Mouse (Mus musculus) bone marrow macrophage, adult 2 months (primary cell): ENCODE data around the gene Ccdc85c. TPM values are rescaled to one million over a fixed set of nuclear protein-coding genes. Genes with fewer than 3 reads are reported as not detected.

Source experiments
- H3K27ac ChIP-seq: 2 replicates; pipeline ENCODE4 v1.5.1; 2012; ENCODE audit warnings: low read depth, low read length; ENCODE audit not compliant: insufficient read depth
- H3K4me1 ChIP-seq: 2 replicates; pipeline ENCODE4 v1.6.1; 2012; ENCODE audit warnings: low read length; ENCODE audit not compliant: control insufficient read depth, insufficient read depth
- H3K4me3 ChIP-seq: 2 replicates; pipeline ENCODE4 v1.5.1; 2012; ENCODE audit warnings: mild to moderate bottlenecking, low read length, moderate library complexity; ENCODE audit not compliant: insufficient read depth
- CTCF ChIP-seq: IDR thresholded peaks from 2 replicates; pipeline ENCODE4 v1.5.1; 2012; ENCODE audit warnings: low read depth, mild to moderate bottlenecking, low read length, moderate library complexity
- POLR2A ChIP-seq: IDR thresholded peaks from 2 replicates; pipeline ENCODE4 v1.6.1; 2012; ENCODE audit warnings: mild to moderate bottlenecking, low read depth, low read length, borderline replicate concordance
- polyA plus RNA-seq: library from polyadenylated mRNA; stranded (reverse); fragments of >200 nt; gene quantifications from 2 replicates; pipeline ENCODE4 v1.2.4, GENCODE M21; 2012; ENCODE audit not compliant: missing spikeins, insufficient read depth, insufficient read length

The Ccdc85c gene
- polyA plus RNA-seq, 1 experiment: 0.25 TPM

GRCm38 (mm10) chr12:108311741-108312290 lies 36.6 kb upstream of the Ccdc85c start:
- H3K4me3 ChIP-seq: no peak overlapping the region
- peaks cover 14% of the 10 kb centered on the region for H3K4me1 ChIP-seq
- TF ChIP-seq CTCF (no peak), POLR2A (no peak)
- H3K27ac ChIP-seq: no peak overlapping the region

- Histone ChIP-seq H3K4me3 (no peak overlapping the region), H3K4me1 (peaks cover 14% of the 10 kb centered on the region), H3K27ac (no peak overlapping the region)
- TF ChIP-seq POLR2A (no peak), CTCF (no peak)
Observed at GRCm38 (mm10) chr12:108310456-108311027, 35.3 kb upstream of the Ccdc85c start.

DNA sequence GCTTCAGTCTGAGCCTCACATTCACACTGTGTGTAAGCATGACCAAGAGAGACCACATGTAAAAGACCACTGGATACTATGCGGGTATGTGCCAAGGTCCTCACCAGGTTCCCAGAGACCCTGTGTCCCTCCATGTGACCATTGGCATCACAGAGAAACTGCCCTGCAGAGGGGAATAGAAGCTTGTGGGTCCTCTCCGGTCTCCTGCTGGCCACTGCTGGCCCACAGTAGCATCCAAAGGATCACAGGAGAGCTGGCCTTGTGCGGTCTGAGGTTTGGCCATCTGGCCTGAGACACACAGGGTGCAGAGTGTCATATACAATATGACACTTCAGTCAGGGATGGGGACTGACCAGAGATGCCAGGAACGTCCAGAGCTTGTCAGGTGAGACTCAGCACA lies 34.8 kb upstream of the Ccdc85c start:
- Histone ChIP-seq H3K4me1 (peaks cover 14% of the 10 kb centered on the region), H3K27ac (no peak overlapping the region), H3K4me3 (no peak overlapping the region)
- TF ChIP-seq POLR2A (no peak), CTCF (no peak)

GRCm38 (mm10) chr12:108309116-108309794 lies 34.0 kb upstream of the Ccdc85c start:
- Histone ChIP-seq H3K27ac (no peak overlapping the region), H3K4me1 (peaks cover 14% of the 10 kb centered on the region), H3K4me3 (no peak overlapping the region)
- TF ChIP-seq POLR2A: no peak
- no peak for TF ChIP-seq CTCF

GRCm38 (mm10) chr12:108308363-108308856 lies 33.2 kb upstream of the Ccdc85c start:
- Histone ChIP-seq H3K27ac (no peak overlapping the region), H3K4me1 (peaks cover 14% of the 10 kb centered on the region), H3K4me3 (no peak overlapping the region)
- TF ChIP-seq CTCF: no peak
- TF ChIP-seq POLR2A: no peak

DNA sequence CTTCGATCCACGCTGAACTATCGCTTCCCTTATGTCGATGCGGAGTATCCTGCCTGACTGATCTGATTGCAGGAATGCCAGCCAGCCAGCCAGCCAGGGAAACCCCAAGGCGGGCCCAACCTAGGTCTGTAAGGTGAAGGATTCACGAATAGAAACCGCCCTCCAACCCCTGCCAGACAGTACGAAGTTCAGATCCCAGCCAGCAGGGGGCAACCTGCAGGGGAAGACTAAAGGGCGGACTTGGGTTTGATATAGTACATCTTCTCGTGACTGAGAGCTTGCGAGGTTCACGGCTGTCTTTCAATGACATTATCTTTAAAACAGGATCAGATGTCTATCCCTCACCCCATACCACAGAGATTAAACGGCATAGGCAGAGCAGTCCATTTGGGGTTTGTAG lies 32.3 kb upstream of the Ccdc85c start:
- H3K27ac ChIP-seq: no peak overlapping the region
- H3K4me1 ChIP-seq: peaks cover 14% of the 10 kb centered on the region
- H3K4me3 ChIP-seq: no peak overlapping the region
- TF ChIP-seq POLR2A: no peak
- TF ChIP-seq CTCF: peak; percentile 68

DNA sequence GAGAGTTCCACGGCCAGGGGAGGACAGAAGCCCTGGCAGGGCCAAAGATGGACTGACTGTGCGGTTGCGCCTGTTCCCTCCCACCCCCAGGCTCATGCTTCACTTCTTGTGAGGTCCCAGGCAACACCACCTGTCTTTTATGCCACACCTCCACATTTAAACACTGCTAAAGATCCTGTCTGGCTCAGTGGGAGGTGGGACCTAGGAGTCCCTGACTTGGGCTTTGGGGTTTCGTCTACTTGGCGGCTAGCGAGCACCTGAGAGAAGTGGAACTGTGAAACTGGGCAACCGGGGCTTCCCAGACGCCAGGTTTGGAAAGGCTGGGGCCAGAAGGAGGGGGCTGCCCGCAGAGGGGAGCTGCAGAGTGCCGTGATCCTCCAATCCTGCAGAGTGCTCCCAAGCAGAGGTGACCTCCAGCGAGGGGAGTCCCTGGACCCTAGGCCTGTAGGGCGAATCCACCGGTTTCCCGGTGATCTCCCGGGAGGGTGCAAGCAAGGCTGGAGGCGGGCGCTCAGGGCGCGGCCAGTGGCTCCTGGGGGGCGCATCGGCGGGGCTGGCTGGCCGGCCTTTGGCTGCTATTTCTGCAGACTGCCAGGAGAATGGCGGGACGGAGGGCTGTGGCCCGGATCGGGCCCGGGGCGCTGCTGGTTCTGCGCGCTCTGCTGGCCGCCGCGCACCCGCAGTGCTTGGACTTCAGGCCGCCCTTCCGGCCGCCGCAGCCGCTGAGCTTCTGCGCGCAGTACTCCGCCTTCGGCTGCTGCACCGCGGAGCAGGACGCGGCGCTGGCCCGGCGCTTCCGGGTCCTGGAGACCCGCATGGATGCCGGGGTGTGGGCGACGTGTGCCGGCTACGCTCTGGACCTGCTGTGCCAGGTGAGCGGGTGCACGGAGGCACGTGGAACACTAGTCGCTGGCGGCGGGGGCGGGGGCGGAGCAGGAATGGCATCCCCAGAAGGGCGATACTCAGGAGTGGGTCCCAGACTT lies 30.9 kb upstream of the Ccdc85c start, which contains the start of gene Hhipl1:
Hhipl1 (plus strand) TSS at position 459 of the 983 bp plus-strand sequence.
- Histone ChIP-seq H3K4me3 (peak within 1 kb of the TSS; percentile 13; the same call in 1 of the 2 replicates), H3K27ac (no peak within 1 kb of the TSS), H3K4me1 (peaks cover 14% of the 10 kb centered on the region)
- TF ChIP-seq POLR2A (no peak), CTCF (no peak)

- no peak for TF ChIP-seq POLR2A
- TF ChIP-seq CTCF: no peak
- Histone ChIP-seq H3K27ac (no peak overlapping the region), H3K4me3 (no peak overlapping the region), H3K4me1 (peaks cover 14% of the 10 kb centered on the region)
Observed at GRCm38 (mm10) chr12:108305172-108305571, 29.9 kb upstream of the Ccdc85c start.

GRCm38 (mm10) chr12:108303778-108304365 lies 28.6 kb upstream of the Ccdc85c start:
- H3K27ac ChIP-seq: no peak overlapping the region
- H3K4me1 ChIP-seq: peaks cover 4% of the 10 kb centered on the region
- no peak overlapping the region for H3K4me3 ChIP-seq
- TF ChIP-seq CTCF: no peak
- TF ChIP-seq POLR2A: no peak
